Mouse (Mus musculus) E14TG2a.4 (cell line): ENCODE measurements at regions not wholly inside any gene's neighbourhood (a gene's known extent, or its start where the extent isn't known, plus 50 kb on each side); places are given as distances from the start of the nearest gene placed in this dataset.

Source experiments
- CTCF ChIP-seq: conservative IDR thresholded peaks from 2 replicates; pipeline ENCODE4 v1.5.1; 2014; ENCODE audit warnings: low read length
- NANOG ChIP-seq: IDR thresholded peaks from 2 replicates; pipeline ENCODE4 v1.6.1; 2014; ENCODE audit warnings: borderline replicate concordance, low read length, mixed read lengths

DNA sequence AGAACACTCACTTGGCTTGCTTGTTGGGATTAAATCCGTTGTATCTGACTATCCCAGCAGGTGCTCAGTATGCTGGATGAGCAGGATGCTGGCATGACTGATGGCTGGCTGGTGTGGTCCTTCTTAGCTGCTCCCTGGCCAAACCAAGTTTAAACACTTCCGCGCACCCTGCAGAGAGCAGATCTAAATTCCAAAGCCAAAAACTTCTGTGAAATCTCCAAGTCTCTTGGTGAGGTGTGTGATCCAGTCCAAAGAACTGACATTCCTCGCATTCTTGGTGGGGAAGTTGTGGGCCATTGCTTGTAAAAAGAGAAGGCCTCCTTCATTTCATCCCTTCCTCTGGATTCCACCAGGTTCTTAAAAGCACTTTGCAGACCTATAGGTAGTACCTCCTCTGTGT lies 1200.9 kb upstream of the A1bg start:
- TF ChIP-seq CTCF (no peak), NANOG (peak; percentile 35; the same call in 1 of the 2 replicates)
